Mouse (Mus musculus): ENCODE results near the gene Olfr641. TPM values are rescaled to one million over a fixed set of nuclear protein-coding genes. Genes with fewer than 3 reads are reported as not detected.

Olfr641 gene
- not detected in 2 replicates for polyA plus RNA-seq (2015; fragmentation: Nextera tagmentation; extraction: Ambion mirVana)

GRCm38 (mm10) chr7:104035145-104035544, at the start of gene Olfr641:
Gene Olfr641 (plus strand): TSS chr7:104035445.
- Histone ChIP-seq H3K4me1 (replicated peaks) (no peaks in the 10 kb centered on the region), H3K9ac (no peak within 1 kb of the TSS), H3K27ac (replicated peaks) (no peak within 1 kb of the TSS), H3K27me3 (no peaks in the 10 kb centered on the region), H3K36me3 (no peaks in the 10 kb centered on the region), H3K9me3 (no peaks in the 10 kb centered on the region), H3K4me3 (no peak within 1 kb of the TSS), H3K4me2 (no peak within 1 kb of the TSS)
- ATAC-seq (ENCODE audit: low read depth): no peak
- WGBS: 72% methylated on average over 1 of the region's 1 CpGs

- no peaks in the 10 kb centered on the region for H3K36me3 ChIP-seq
- H3K27me3 ChIP-seq: no peaks in the 10 kb centered on the region
- no peak within 1 kb of the TSS for H3K4me3 ChIP-seq
- H3K27ac ChIP-seq (replicated peaks): no peak within 1 kb of the TSS
- ATAC-seq (ENCODE audit: low read depth): no peak
- no peak within 1 kb of the TSS for H3K9ac ChIP-seq
- H3K4me1 ChIP-seq (replicated peaks): no peaks in the 10 kb centered on the region
- H3K9me3 ChIP-seq: no peaks in the 10 kb centered on the region
- H3K4me2 ChIP-seq: no peak within 1 kb of the TSS
Measured at GRCm38 (mm10) chr7:103998446-103998845, 36.8 kb upstream of the Olfr641 start, which contains the start of gene Olfr638. Gene Olfr638 (plus strand): TSS chr7:103998746.

GRCm38 (mm10) chr7:103999124-103999523, 36.1 kb upstream of the Olfr641 start:
- no peak for ATAC-seq (ENCODE audit: low read depth)
- Histone ChIP-seq H3K4me3 (no peak overlapping the region), H3K9ac (no peak overlapping the region), H3K4me2 (no peak overlapping the region), H3K9me3 (no peaks in the 10 kb centered on the region), H3K4me1 (replicated peaks) (no peaks in the 10 kb centered on the region), H3K27me3 (no peaks in the 10 kb centered on the region), H3K36me3 (no peaks in the 10 kb centered on the region), H3K27ac (replicated peaks) (no peak overlapping the region)

GRCm38 (mm10) chr7:104017203-104017602, 18.0 kb upstream of the Olfr641 start, which contains the start of gene Olfr639:
Gene Olfr639 (minus strand): TSS chr7:104017303.
- Histone ChIP-seq H3K9me3 (no peaks in the 10 kb centered on the region), H3K4me1 (replicated peaks) (no peaks in the 10 kb centered on the region), H3K27ac (replicated peaks) (no peak within 1 kb of the TSS), H3K36me3 (no peaks in the 10 kb centered on the region), H3K9ac (no peak within 1 kb of the TSS), H3K27me3 (no peaks in the 10 kb centered on the region), H3K4me2 (no peak within 1 kb of the TSS), H3K4me3 (no peak within 1 kb of the TSS)
- ATAC-seq (ENCODE audit: low read depth): no peak

- no peak overlapping the region for H3K27ac ChIP-seq (replicated peaks)
- whole genome bisulfite sequencing: 88% methylated on average over 1 of the region's 1 CpGs
- no peaks in the 10 kb centered on the region for H3K36me3 ChIP-seq
- no peaks in the 10 kb centered on the region for H3K9me3 ChIP-seq
- ATAC-seq (ENCODE audit: low read depth): no peak
- H3K4me3 ChIP-seq: no peak overlapping the region
- no peaks in the 10 kb centered on the region for H3K4me1 ChIP-seq (replicated peaks)
- no peak overlapping the region for H3K4me2 ChIP-seq
- no peak overlapping the region for H3K9ac ChIP-seq
- no peaks in the 10 kb centered on the region for H3K27me3 ChIP-seq
Measured at GRCm38 (mm10) chr7:104018953-104019352, 16.3 kb upstream of the Olfr641 start.

- Histone ChIP-seq H3K4me1 (replicated peaks) (no peaks in the 10 kb centered on the region), H3K9me3 (no peaks in the 10 kb centered on the region), H3K4me2 (no peak overlapping the region), H3K36me3 (no peaks in the 10 kb centered on the region), H3K4me3 (no peak overlapping the region), H3K27me3 (no peaks in the 10 kb centered on the region), H3K9ac (no peak overlapping the region), H3K27ac (replicated peaks) (no peak overlapping the region)
- 89% methylated on average over 6 of the region's 6 CpGs for WGBS
- no peak for ATAC-seq (ENCODE audit: low read depth)
Measured at GRCm38 (mm10) chr7:104021651-104022050, 13.6 kb upstream of the Olfr641 start.

- Histone ChIP-seq H3K27me3 (no peaks in the 10 kb centered on the region), H3K9me3 (no peaks in the 10 kb centered on the region), H3K4me3 (no peak within 1 kb of the TSS), H3K4me2 (no peak within 1 kb of the TSS), H3K9ac (no peak within 1 kb of the TSS), H3K36me3 (no peaks in the 10 kb centered on the region), H3K4me1 (replicated peaks) (no peaks in the 10 kb centered on the region), H3K27ac (replicated peaks) (no peak within 1 kb of the TSS)
- ATAC-seq (ENCODE audit: low read depth): no peak
- 75% methylated on average over 6 of the region's 6 CpGs for WGBS
Measured at GRCm38 (mm10) chr7:104025473-104025872, 9.8 kb upstream of the Olfr641 start, which contains the start of gene Olfr640. Gene Olfr640 (minus strand): TSS chr7:104025573.

- 86% methylated on average over 3 of the region's 3 CpGs for WGBS
- no peaks in the 10 kb centered on the region for H3K36me3 ChIP-seq
- H3K9ac ChIP-seq: no peak overlapping the region
- ATAC-seq (ENCODE audit: low read depth): no peak
- H3K9me3 ChIP-seq: no peaks in the 10 kb centered on the region
- no peaks in the 10 kb centered on the region for H3K27me3 ChIP-seq
- H3K27ac ChIP-seq (replicated peaks): no peak overlapping the region
- no peak overlapping the region for H3K4me3 ChIP-seq
- H3K4me2 ChIP-seq: no peak overlapping the region
- H3K4me1 ChIP-seq (replicated peaks): no peaks in the 10 kb centered on the region
Measured at GRCm38 (mm10) chr7:104026978-104027377, 8.3 kb upstream of the Olfr641 start.

- Histone ChIP-seq H3K9ac (no peak overlapping the region), H3K4me3 (no peak overlapping the region), H3K27ac (replicated peaks) (no peak overlapping the region), H3K4me2 (no peak overlapping the region), H3K36me3 (no peaks in the 10 kb centered on the region), H3K9me3 (no peaks in the 10 kb centered on the region), H3K4me1 (replicated peaks) (no peaks in the 10 kb centered on the region), H3K27me3 (no peaks in the 10 kb centered on the region)
- no peak for ATAC-seq (ENCODE audit: low read depth)
- WGBS: 95% methylated on average over 4 of the region's 4 CpGs
Measured at GRCm38 (mm10) chr7:104050745-104051144, 15.5 kb downstream of the Olfr641 start.

GRCm38 (mm10) chr7:104052566-104052965, 17.3 kb downstream of the Olfr641 start, which contains the start of gene Olfr642:
Gene Olfr642 (minus strand): TSS chr7:104052666.
- no peak for ATAC-seq (ENCODE audit: low read depth)
- whole genome bisulfite sequencing: 74% methylated on average over 1 of the region's 1 CpGs
- Histone ChIP-seq H3K27me3 (no peaks in the 10 kb centered on the region), H3K4me2 (no peak within 1 kb of the TSS), H3K9ac (no peak within 1 kb of the TSS), H3K9me3 (no peaks in the 10 kb centered on the region), H3K4me3 (no peak within 1 kb of the TSS), H3K4me1 (replicated peaks) (no peaks in the 10 kb centered on the region), H3K36me3 (no peaks in the 10 kb centered on the region), H3K27ac (replicated peaks) (no peak within 1 kb of the TSS)

- no peak overlapping the region for H3K9ac ChIP-seq
- no peak for ATAC-seq (ENCODE audit: low read depth)
- no peaks in the 10 kb centered on the region for H3K27me3 ChIP-seq
- H3K36me3 ChIP-seq: no peaks in the 10 kb centered on the region
- no peaks in the 10 kb centered on the region for H3K4me1 ChIP-seq (replicated peaks)
- 95% methylated on average over 1 of the region's 1 CpGs for WGBS
- H3K4me3 ChIP-seq: no peak overlapping the region
- H3K27ac ChIP-seq (replicated peaks): no peak overlapping the region
- no peak overlapping the region for H3K4me2 ChIP-seq
- no peaks in the 10 kb centered on the region for H3K9me3 ChIP-seq
Measured at GRCm38 (mm10) chr7:104059215-104059614, 24.0 kb downstream of the Olfr641 start.

GRCm38 (mm10) chr7:104061345-104061744, 26.1 kb downstream of the Olfr641 start, which contains the start of gene 4930516K23Rik:
Gene 4930516K23Rik (minus strand): TSS chr7:104061445.
- Histone ChIP-seq H3K4me2 (no peak within 1 kb of the TSS), H3K4me1 (replicated peaks) (no peaks in the 10 kb centered on the region), H3K27me3 (no peaks in the 10 kb centered on the region), H3K27ac (replicated peaks) (no peak within 1 kb of the TSS), H3K4me3 (no peak within 1 kb of the TSS), H3K9ac (no peak within 1 kb of the TSS), H3K36me3 (no peaks in the 10 kb centered on the region), H3K9me3 (no peaks in the 10 kb centered on the region)
- ATAC-seq (ENCODE audit: low read depth): no peak
- 52% methylated on average over 2 of the region's 2 CpGs for WGBS

GRCm38 (mm10) chr7:104071769-104072168, 36.5 kb downstream of the Olfr641 start, which contains the start of gene Olfr644:
Gene Olfr644 (minus strand): TSS chr7:104071869.
- no peak for ATAC-seq (ENCODE audit: low read depth)
- 72% methylated on average over 2 of the region's 2 CpGs for WGBS
- no peaks in the 10 kb centered on the region for H3K9me3 ChIP-seq
- H3K4me1 ChIP-seq (replicated peaks): no peaks in the 10 kb centered on the region
- H3K4me3 ChIP-seq: no peak within 1 kb of the TSS
- no peaks in the 10 kb centered on the region for H3K36me3 ChIP-seq
- no peaks in the 10 kb centered on the region for H3K27me3 ChIP-seq
- no peak within 1 kb of the TSS for H3K9ac ChIP-seq
- no peak within 1 kb of the TSS for H3K4me2 ChIP-seq
- H3K27ac ChIP-seq (replicated peaks): no peak within 1 kb of the TSS
